Mouse (Mus musculus): Measurements from ENCODE around the gene Sec14l3. TPM values are rescaled to one million over a fixed set of nuclear protein-coding genes. Genes with fewer than 3 reads are reported as not detected.

The Sec14l3 gene
- total RNA-seq, 2 experiments from 2014 or later, result not detected

DNA sequence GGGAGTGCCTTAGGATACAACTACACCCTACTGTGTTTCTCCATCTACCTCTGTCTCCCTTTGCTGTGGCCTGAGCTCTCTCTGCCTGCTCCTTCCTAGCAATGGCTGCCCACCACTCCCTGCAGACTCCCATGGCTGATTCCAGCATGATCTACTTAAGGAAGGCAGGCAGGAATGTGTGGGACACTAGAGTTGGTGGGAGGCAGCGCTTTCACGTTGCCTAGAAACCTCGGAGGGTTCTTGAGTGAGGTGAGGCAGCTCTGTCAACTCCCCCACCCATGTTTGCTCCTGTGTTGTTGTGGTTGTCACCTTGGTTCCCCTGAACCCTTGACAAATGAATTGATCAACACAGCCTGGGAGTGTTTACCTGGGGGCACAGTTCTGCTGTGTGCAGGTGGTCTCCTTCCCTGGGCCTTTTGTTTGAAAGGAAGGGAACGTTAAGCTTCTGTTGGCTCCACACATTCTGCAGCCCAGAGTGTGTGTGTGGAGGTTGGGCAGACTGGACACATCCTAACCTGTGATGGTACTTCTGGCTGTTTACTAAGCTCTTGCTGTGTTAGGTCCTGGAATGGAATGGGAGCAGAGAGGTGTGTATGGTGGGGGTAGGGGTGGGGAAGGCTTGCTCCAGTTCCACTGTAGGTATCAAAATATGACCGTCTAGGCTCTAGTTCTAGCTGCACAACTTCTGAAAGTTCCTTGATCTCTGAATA lies 3.6 kb upstream of the Sec14l3 start:
- no peak for DNase-seq

- no peak for DNase-seq
These were observed 2.1 kb upstream of the Sec14l3 start for GRCm38 (mm10) chr11:4062523-4062922.

DNA sequence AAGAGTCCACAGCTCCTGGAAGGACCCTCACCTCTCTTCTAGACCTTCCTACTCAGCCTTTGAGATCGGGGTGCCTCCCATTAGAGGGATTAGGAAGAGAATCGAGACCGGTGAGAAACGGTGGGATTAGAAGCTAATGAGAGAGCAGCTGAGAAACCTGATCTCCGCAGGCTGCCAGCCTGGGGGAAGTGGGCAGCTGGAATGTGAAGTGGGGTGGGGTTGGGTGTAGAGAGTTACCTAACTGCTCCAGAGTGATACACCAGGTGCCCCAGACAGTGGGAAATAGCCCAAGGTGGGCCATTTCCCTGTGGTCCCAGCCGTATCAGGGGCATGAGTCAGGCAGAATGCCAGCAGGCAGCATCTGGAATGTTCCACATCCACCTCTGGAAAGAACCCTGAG lies 1.7 kb upstream of the Sec14l3 start:
- no peak for DNase-seq

DNA sequence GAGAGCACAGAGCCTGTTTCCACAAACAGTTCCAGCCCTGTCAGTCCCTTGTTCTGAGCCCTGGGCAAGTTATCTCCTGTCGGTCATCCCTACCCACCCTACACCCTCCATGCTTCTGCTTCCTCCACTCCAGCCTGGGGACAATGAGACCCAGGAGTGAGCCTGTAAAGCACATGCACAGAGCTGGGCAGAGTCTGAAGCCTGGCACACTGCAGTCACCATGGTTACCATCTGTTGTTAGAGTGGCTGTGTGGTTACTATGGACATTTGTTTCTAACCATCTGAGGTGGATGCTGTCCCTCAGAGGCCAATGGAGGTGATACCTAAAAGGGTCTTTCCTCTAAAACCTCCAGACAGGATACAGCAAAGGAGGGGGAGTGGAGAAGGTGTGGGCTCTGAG lies 5.0 kb downstream of the Sec14l3 start:
- no peak for DNase-seq

DNA sequence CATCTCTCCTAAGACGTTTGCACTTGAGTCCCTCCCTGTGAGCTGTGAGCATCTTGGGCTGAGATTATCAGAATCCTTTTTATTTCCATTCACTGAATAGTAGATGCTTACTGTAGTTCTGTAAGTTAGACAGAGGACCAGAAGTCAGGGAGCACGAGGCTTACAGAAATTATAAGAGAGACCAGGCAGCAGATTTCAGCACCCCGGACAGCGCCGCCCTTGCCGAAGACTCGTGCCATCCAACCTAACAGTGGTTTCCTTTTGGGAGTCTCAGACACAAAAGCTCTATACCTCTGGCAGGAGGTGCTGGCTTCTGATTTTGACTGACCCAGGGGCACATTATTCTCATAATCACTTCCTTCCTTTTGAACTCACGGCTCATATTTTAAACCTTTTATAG lies 12.0 kb downstream of the Sec14l3 start:
- DNase-seq, result peak; percentile 74 to 86

GRCm38 (mm10) chr11:4078267-4078933 lies 13.8 kb downstream of the Sec14l3 start:
- no peak for DNase-seq

DNA sequence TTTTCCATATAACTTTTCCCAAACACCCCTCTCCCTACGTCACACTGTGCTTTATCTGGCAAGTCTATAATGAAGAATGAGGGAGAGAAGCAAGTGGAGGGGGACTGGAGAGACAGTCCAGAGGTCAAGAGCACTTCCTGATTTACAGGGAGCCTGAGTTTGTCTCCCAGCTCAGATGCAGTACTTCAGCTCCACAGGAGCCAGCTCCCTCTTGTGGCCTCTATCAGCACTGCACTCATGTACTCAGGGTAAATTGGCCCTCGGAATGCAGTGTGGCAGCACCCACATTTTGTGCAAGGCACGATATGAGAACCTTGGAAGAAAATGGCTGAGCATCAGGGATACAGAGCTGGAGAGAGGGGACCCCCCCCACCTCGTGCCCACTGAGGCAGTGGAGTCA lies 15.6 kb downstream of the Sec14l3 start:
- peak; percentile 63 to 76 for DNase-seq

DNA sequence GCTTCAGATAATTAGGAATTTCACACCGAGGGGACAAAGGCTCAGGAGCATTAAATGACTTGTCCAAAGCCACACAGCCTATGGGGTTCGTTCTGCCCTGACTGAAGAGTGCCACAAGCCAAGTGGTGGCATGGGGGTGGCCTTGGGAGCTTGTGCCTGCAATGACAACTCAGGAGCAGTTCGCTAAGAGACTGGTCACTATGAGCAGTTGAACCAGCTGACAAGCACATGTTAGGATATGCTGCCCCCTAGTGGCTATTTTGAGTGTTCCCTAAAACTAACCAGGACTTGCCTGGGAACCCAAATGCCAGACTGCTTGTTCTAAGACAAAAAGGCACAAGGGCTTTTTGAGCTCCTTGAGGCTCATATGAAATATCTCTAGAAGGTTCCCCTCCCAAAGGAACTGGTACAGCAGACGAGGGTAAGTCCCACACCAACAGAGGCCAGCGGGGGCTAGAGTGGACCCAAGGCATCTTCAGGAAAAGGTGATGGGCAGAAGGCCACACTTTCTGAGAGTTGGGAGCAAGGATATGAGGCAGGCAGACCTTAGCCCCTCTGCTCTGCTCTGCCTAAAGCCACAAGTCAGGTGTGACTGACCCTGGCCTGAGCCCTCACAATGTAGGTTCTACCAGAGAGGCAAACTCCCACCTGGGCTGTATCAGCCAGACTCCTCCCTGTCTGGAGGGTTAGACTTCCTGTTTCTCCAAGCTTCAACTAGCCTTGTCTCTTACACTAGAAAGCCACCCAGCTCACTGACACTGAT lies 18.9 kb downstream of the Sec14l3 start:
- peak; percentile 44 to 74 for DNase-seq

DNA sequence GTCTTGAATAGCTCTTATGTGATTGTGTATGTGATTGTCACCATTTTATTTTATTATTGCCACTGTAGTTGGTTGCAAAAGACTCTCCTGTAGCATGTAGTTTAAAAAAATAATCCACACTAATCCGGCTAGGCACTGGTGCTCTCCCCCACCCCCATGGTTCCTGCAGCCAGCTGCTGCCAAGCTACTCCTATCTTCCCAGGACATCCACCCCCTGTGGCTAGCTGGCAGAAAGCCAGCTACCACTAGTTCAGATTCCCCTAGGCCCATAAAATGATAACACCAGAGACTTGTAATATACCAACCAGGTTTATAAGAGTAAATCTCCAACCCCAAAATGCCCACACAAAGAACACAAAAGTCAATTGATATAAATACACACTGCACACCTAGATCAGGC lies 21.6 kb downstream of the Sec14l3 start:
- DNase-seq, result no peak

DNA sequence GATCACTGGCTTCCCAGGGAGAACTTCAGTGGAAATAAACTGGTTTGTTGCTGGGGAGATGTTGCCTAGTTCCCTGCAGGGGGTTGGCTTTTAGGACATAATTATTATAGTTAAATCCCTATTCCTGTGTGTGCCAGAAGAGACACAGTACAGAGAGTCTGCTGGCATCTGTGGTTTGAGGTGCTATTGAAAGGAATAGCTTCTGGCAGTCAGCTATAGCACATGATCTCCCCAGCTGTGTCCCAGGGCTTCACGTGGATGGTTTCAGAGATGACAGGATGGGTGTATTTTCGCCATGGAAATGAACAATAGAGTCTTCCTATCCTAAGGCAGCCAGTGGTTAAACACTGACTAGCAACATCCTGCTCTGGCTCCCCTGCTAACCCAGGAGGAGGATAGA lies 22.6 kb downstream of the Sec14l3 start:
- DNase-seq, result no peak

GRCm38 (mm10) chr11:4093459-4094377 lies 29.1 kb downstream of the Sec14l3 start:
- no peak for DNase-seq

GRCm38 (mm10) chr11:4094378-4095170 lies 29.9 kb downstream of the Sec14l3 start:
- peak; percentile 76 to 84 for DNase-seq

DNA sequence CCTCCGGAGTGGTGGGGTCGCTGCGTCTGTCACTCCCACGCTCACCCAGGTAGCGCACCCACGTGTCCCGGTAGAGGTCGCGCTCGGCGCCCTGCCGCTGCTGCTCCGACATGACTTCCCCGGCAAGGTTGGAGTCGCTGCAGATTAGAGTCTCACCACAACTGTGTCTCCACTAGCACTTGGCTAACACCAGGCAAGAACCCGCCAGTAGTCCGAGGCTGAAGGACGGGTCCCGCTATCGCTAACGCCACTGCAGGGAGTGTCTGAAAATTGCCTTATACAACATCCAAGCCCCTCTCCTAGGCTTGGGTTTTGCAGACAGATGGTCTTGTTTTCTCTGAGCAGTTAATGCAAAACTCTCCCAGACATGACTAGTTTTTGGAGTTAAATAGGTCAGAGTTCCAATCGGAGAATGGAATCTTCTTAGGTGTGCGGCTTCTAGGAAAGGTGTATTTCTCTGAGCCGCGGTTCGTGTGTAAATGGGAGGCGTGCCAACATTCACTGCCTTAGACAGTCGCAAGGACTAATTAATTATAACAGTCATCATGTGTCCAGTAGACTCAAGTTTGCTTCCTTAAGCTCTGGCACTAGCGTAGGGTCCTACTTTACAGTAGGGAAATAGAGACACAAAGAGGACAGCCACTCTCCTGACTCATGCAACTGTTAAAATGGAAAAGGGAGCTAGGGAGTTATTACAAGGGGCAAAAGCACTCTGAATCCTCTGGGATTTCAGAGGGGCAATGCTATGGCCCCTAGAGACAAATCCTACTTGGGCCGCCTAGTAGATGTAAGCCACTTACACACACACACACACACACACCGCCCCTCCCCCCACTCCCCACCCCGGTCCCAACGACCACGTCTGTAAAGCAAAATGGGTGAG lies 30.8 kb downstream of the Sec14l3 start, which contains the start of gene Mtfp1:
Gene Mtfp1 (minus strand): TSS at position 275 of the 883 bp plus-strand sequence.
- peak; percentile 71 to 72 for DNase-seq

- DNase-seq, result peak; percentile 99
These were observed 31.7 kb downstream of the Sec14l3 start for GRCm38 (mm10) chr11:4096054-4096984.

DNA sequence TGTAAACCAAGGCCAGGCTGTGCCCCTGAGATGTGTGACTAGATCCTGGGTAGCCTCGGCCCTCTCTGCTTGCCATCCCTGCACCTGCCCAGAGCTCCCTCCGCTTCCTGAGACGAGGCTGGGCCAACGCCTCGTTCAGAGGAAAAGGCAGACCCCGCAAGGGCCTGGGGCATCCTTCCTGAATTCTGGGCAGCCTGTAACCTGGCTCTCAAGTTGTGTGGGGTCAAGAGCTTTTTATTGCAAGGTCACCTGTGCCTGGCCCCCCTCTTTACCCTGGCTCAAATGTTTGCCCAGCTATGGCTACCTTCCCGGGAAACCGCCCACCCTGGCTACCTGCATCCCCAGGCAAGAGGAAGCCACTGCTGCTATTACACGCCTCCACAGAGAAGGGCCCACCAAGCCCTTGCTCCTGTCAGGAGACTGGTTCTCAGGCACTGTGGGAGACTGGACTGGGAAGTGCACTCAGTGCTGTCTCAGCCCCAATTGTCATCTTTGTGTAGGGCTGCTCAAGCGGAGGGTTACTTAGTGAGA lies 32.5 kb downstream of the Sec14l3 start:
- DNase-seq, result peak; percentile 26 to 28

GRCm38 (mm10) chr11:4098120-4098519 lies 33.5 kb downstream of the Sec14l3 start:
- no peak for DNase-seq

- DNase-seq, result no peak
These were observed 34.2 kb downstream of the Sec14l3 start for GRCm38 (mm10) chr11:4098816-4099215.

GRCm38 (mm10) chr11:4099447-4099846 lies 34.8 kb downstream of the Sec14l3 start:
- no peak for DNase-seq

- DNase-seq, result no peak
These were observed 37.2 kb downstream of the Sec14l3 start for GRCm38 (mm10) chr11:4101851-4102250.
